Mouse (Mus musculus): ENCODE data around the gene Dpp4. TPM values are rescaled to one million over a fixed set of nuclear protein-coding genes. Genes with fewer than 3 reads are reported as not detected.

Gene Dpp4
- polyA plus RNA-seq (2015; fragmentation: Nextera tagmentation; extraction: Ambion mirVana): 1.3 and 1.8 TPM in 2 replicates

- Histone ChIP-seq H3K4me3 (replicated peaks; ENCODE audit: low read length) (peak within 1 kb of the TSS; percentile 41), H3K27me3 (replicated peaks; ENCODE audit: control insufficient read depth, insufficient read depth, low read length) (0 out of 2 replicates have a peak, but pooled peaks cover 2% of the 10 kb centered on the region), H3K27ac (ENCODE audit: low read length) (no peak within 1 kb of the TSS), H3K4me1 (replicated peaks; ENCODE audit: control insufficient read depth, insufficient read depth, low read length) (peaks cover 6% of the 10 kb centered on the region; the same call in 1 of the 2 replicates), H3K9me3 (ENCODE audit: control insufficient read depth, low read length) (no peaks in the 10 kb centered on the region), H3K36me3 (ENCODE audit: control insufficient read depth, insufficient read depth) (no peaks in the 10 kb centered on the region), H3K4me2 (ENCODE audit: low read length) (peak within 1 kb of the TSS; percentile 75), H3K9ac (replicated peaks; ENCODE audit: low read depth, low read length) (peak within 1 kb of the TSS; percentile 35)
- 55% methylated on average over 13 of the region's 13 CpGs for WGBS
- ATAC-seq: peak; percentile 8; the same call in 1 of the 2 replicates
These were observed at the start of gene Dpp4 for GRCm38 (mm10) chr2:62412081-62412821. Gene Dpp4 (minus strand): TSS chr2:62412231.

DNA sequence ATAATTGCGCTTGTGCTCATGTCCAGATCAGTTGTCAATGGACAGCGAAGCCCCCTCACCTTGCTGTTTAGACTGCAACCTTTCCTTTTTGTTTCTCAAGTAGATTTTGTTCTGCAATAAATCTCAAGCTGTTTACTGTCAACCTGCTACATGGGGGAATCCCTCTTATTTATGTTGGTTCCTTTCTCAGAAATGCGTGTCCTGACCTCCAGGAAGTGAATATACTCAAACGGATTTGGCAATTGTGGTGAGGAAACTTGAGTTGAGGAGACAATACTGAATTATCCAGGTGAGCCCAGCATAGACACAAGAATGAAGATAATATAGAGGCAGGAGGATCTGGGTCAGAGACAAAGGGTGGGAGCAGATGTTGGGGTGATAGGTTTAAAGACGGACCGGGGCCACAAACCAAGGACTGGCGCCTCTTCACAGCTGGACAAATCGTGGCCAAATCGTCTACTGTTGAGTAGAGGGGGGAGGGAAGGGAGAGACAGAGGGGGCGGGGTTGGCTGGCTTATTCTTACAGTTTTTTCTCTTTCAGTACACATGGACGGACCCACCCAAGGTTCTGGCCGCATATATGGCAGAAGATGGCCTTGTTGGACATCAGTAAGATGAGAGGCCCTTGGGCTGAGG is 48.9 kb upstream of the Dpp4 start:
- no peak for ATAC-seq
- 86% methylated on average over 12 of the region's 12 CpGs for WGBS
- no peak overlapping the region for H3K4me2 ChIP-seq (ENCODE audit: low read length)
- H3K27me3 ChIP-seq (replicated peaks; ENCODE audit: control insufficient read depth, insufficient read depth, low read length): no peaks in the 10 kb centered on the region
- H3K9ac ChIP-seq (replicated peaks; ENCODE audit: low read depth, low read length): no peak overlapping the region
- no peaks in the 10 kb centered on the region for H3K36me3 ChIP-seq (ENCODE audit: control insufficient read depth, insufficient read depth)
- H3K4me1 ChIP-seq (replicated peaks; ENCODE audit: control insufficient read depth, insufficient read depth, low read length): peaks cover 18% of the 10 kb centered on the region
- peak overlapping the region; percentile 11; the same call in 1 of the 2 replicates for H3K27ac ChIP-seq (ENCODE audit: low read length)
- H3K9me3 ChIP-seq (ENCODE audit: control insufficient read depth, low read length): no peaks in the 10 kb centered on the region
- H3K4me3 ChIP-seq (replicated peaks; ENCODE audit: low read length): no peak overlapping the region

DNA sequence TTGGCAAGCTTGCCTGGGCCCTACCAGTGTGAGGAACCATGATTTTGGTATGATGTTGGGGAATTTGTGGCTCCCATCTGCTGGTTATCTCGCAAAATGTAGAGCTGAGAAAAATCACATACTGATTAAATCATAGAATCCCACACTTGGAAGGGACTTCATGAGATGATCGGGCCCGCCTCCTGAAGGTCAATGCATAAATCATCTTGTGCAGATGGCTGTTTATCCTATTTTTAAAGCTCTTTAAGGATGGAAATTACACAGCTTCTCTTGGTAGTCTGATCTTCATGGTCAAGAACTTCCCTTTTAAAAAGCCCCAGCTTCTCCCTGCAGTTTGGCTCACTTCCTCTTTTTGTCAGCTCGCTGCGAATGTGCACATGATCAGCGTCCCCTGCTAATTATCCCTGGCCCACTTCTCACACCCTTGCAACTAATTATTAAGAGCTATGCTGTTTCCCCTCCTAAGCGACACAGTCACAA is 48.2 kb upstream of the Dpp4 start:
- WGBS: 33% methylated on average over 7 of the region's 7 CpGs
- Histone ChIP-seq H3K9me3 (ENCODE audit: control insufficient read depth, low read length) (no peaks in the 10 kb centered on the region), H3K27ac (ENCODE audit: low read length) (peak overlapping the region; percentile 39; the same call in 1 of the 2 replicates), H3K36me3 (ENCODE audit: control insufficient read depth, insufficient read depth) (no peaks in the 10 kb centered on the region), H3K9ac (replicated peaks; ENCODE audit: low read depth, low read length) (no peak overlapping the region), H3K4me1 (replicated peaks; ENCODE audit: control insufficient read depth, insufficient read depth, low read length) (peaks cover 18% of the 10 kb centered on the region), H3K4me3 (replicated peaks; ENCODE audit: low read length) (no peak overlapping the region), H3K27me3 (replicated peaks; ENCODE audit: control insufficient read depth, insufficient read depth, low read length) (no peaks in the 10 kb centered on the region), H3K4me2 (ENCODE audit: low read length) (peak overlapping the region; percentile 12; the same call in 1 of the 2 replicates)
- ATAC-seq: peak; percentile 63

DNA sequence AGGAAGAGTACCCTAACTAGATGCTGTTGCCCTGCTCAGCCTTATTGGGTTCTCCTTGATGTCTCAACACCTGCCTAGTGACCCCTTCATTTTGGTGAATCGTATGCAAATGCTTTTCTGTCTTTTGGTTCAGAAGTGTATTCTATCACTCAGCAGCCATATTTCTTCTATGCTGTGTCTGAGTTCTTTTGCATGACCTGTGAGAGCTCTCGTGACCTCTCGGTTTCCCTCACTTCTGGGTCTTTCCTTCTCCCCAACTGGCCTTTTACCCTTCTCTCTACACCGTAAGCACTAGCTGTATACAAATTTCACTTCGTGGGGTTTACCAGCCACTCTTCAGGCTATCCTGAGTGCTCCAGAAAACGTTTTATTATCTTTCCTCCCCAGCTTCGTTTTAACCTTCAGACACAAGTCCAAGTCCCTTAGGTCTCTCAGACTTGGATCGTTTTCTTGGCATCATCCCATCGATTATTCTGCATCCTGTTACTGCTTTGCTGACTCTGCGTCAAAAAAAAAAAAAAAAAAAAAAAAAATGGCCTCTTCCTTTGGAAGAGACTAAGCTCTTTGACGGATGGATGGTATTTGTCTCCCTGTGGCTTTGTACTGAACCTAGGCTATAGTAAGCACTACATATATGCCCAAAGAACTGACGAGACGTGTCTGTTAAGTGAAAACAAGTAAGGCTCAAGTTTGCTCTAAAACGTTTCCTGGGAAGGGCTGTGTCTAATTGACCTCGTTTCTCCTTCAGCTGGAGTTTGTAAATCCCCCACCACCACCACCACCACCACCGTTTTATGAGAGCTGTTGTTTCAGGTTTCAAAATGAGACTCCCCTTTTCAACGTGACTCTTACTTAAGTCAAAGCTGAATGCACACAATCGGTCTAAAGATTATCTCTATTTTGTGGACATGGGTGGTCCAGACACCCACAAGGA is 47.5 kb upstream of the Dpp4 start:
- peak overlapping the region; percentile 39; the same call in 1 of the 2 replicates for H3K27ac ChIP-seq (ENCODE audit: low read length)
- H3K4me3 ChIP-seq (replicated peaks; ENCODE audit: low read length): no peak overlapping the region
- no peaks in the 10 kb centered on the region for H3K36me3 ChIP-seq (ENCODE audit: control insufficient read depth, insufficient read depth)
- H3K9ac ChIP-seq (replicated peaks; ENCODE audit: low read depth, low read length): no peak overlapping the region
- no peaks in the 10 kb centered on the region for H3K9me3 ChIP-seq (ENCODE audit: control insufficient read depth, low read length)
- WGBS: 55% methylated on average over 18 of the region's 18 CpGs
- H3K4me2 ChIP-seq (ENCODE audit: low read length): no peak overlapping the region
- H3K4me1 ChIP-seq (replicated peaks; ENCODE audit: control insufficient read depth, insufficient read depth, low read length): peaks cover 18% of the 10 kb centered on the region
- ATAC-seq: no peak
- H3K27me3 ChIP-seq (replicated peaks; ENCODE audit: control insufficient read depth, insufficient read depth, low read length): no peaks in the 10 kb centered on the region

DNA sequence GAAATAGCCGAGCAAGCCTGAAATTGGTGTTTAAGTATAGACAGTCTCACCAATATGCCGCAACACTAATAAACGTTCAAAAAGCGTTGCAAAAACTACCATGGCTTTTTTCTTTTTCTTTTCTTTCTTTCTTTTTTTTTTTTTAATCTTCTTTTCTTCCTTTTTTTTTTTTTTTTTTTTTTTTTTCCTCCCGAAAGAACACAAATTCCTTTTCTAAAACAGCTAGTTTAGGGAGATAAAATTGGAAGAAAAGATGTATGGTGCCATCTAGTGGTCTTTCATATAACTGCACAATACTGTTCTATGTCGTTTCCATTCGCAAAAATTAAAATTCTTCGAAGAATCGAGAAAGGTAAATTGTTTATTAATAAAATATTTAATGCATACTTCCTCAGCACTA is 46.0 kb upstream of the Dpp4 start:
- H3K4me3 ChIP-seq (replicated peaks; ENCODE audit: low read length): no peak overlapping the region
- H3K4me1 ChIP-seq (replicated peaks; ENCODE audit: control insufficient read depth, insufficient read depth, low read length): peaks cover 18% of the 10 kb centered on the region
- 29% methylated on average over 9 of the region's 9 CpGs for WGBS
- no peak overlapping the region for H3K27ac ChIP-seq (ENCODE audit: low read length)
- no peaks in the 10 kb centered on the region for H3K9me3 ChIP-seq (ENCODE audit: control insufficient read depth, low read length)
- 0 out of 2 replicates have a peak, but pooled peaks have one; percentile 17 for ATAC-seq
- H3K36me3 ChIP-seq (ENCODE audit: control insufficient read depth, insufficient read depth): no peaks in the 10 kb centered on the region
- no peak overlapping the region for H3K9ac ChIP-seq (replicated peaks; ENCODE audit: low read depth, low read length)
- H3K4me2 ChIP-seq (ENCODE audit: low read length): no peak overlapping the region
- H3K27me3 ChIP-seq (replicated peaks; ENCODE audit: control insufficient read depth, insufficient read depth, low read length): no peaks in the 10 kb centered on the region

DNA sequence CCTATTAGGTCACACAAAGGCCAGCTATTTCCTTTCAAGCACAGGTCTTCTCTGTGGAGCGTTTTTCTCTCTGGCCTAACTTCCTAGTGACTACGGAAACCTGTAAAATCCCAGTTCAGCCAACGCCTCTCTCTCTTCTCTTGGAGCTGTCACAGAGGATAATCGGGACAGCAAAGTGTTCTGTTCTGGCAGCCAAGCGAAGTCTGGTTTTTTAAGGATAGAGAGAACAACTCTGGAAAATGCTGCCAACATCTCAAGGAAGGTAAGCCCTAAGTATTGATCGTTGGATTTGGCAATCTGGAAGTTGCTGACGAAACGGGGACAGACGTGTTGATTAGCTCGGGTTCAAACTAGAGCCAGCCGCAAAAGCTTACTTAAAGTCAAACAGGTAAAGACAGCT is 43.0 kb upstream of the Dpp4 start:
- H3K36me3 ChIP-seq (ENCODE audit: control insufficient read depth, insufficient read depth): no peaks in the 10 kb centered on the region
- no peak overlapping the region for H3K4me2 ChIP-seq (ENCODE audit: low read length)
- no peak overlapping the region for H3K9ac ChIP-seq (replicated peaks; ENCODE audit: low read depth, low read length)
- H3K9me3 ChIP-seq (ENCODE audit: control insufficient read depth, low read length): no peaks in the 10 kb centered on the region
- no peak overlapping the region for H3K4me3 ChIP-seq (replicated peaks; ENCODE audit: low read length)
- WGBS: 75% methylated on average over 11 of the region's 11 CpGs
- no peak for ATAC-seq
- peaks cover 11% of the 10 kb centered on the region for H3K4me1 ChIP-seq (replicated peaks; ENCODE audit: control insufficient read depth, insufficient read depth, low read length)
- H3K27ac ChIP-seq (ENCODE audit: low read length): no peak overlapping the region
- no peaks in the 10 kb centered on the region for H3K27me3 ChIP-seq (replicated peaks; ENCODE audit: control insufficient read depth, insufficient read depth, low read length)

DNA sequence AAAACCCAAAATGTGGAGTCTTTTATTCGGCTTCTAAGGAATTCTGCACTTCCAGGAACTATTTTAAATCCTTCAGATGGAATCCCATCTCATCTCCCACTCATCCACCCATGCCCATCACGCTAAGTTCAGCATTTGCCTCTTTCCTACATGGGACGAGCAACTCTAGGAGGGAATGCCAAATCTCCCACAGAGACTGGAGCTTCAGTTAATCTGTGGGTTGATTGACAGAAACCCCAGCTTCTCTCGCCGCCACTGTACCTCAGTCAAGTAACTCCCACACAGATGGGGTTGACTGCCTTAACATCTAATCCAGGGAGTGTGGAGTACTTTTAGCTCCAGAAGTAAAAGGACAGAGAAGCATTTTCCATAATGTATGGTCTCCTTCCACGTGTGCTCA is 42.0 kb upstream of the Dpp4 start:
- H3K9me3 ChIP-seq (ENCODE audit: control insufficient read depth, low read length): no peaks in the 10 kb centered on the region
- no peak for ATAC-seq
- H3K9ac ChIP-seq (replicated peaks; ENCODE audit: low read depth, low read length): no peak overlapping the region
- no peak overlapping the region for H3K27ac ChIP-seq (ENCODE audit: low read length)
- H3K27me3 ChIP-seq (replicated peaks; ENCODE audit: control insufficient read depth, insufficient read depth, low read length): no peaks in the 10 kb centered on the region
- H3K36me3 ChIP-seq (ENCODE audit: control insufficient read depth, insufficient read depth): no peaks in the 10 kb centered on the region
- H3K4me2 ChIP-seq (ENCODE audit: low read length): no peak overlapping the region
- 74% methylated on average over 6 of the region's 6 CpGs for WGBS
- H3K4me1 ChIP-seq (replicated peaks; ENCODE audit: control insufficient read depth, insufficient read depth, low read length): 0 out of 2 replicates have a peak, but pooled peaks cover 4% of the 10 kb centered on the region
- no peak overlapping the region for H3K4me3 ChIP-seq (replicated peaks; ENCODE audit: low read length)

- no peaks in the 10 kb centered on the region for H3K9me3 ChIP-seq (ENCODE audit: control insufficient read depth, low read length)
- H3K4me3 ChIP-seq (replicated peaks; ENCODE audit: low read length): no peak overlapping the region
- H3K36me3 ChIP-seq (ENCODE audit: control insufficient read depth, insufficient read depth): no peaks in the 10 kb centered on the region
- ATAC-seq: no peak
- H3K27me3 ChIP-seq (replicated peaks; ENCODE audit: control insufficient read depth, insufficient read depth, low read length): no peaks in the 10 kb centered on the region
- H3K27ac ChIP-seq (ENCODE audit: low read length): no peak overlapping the region
- no peak overlapping the region for H3K4me2 ChIP-seq (ENCODE audit: low read length)
- WGBS: 92% methylated on average over 6 of the region's 6 CpGs
- H3K4me1 ChIP-seq (replicated peaks; ENCODE audit: control insufficient read depth, insufficient read depth, low read length): no peaks in the 10 kb centered on the region
- H3K9ac ChIP-seq (replicated peaks; ENCODE audit: low read depth, low read length): no peak overlapping the region
These were observed 38.3 kb upstream of the Dpp4 start for GRCm38 (mm10) chr2:62450364-62450763.
